Mouse (Mus musculus) heart, postnatal 0 days (tissue): ENCODE data around the gene Amt. TPM values are rescaled to one million over a fixed set of nuclear protein-coding genes. Genes with fewer than 3 reads are reported as not detected.
A peak's percentile ranks its signal among the peaks of the same experiment; 100 is the strongest.

Experiments used
- ATAC-seq: fragments of 200-750 bp; cut with Nextera tagmentation; 2 replicates; pipeline ENCODE4 v1.8.0; 2017; ENCODE audit warnings: low read depth, moderate number of reproducible peaks, moderate library complexity; ENCODE audit not compliant: insufficient read depth
- DNase-seq: peaks from one replicate; pipeline ENCODE4 v3.0.0-alpha.2; 2016; ENCODE audit warnings: low spot score
- H3K27ac ChIP-seq: fragments of 300-500 bp; sonication (generic); 2 replicates; pipeline ENCODE4 v1.5.1; 2014; ENCODE audit warnings: low read depth, mild to moderate bottlenecking
- H3K27me3 ChIP-seq: fragments of 300-500 bp; sonication (generic); 2 replicates; pipeline ENCODE4 v1.6.1; 2014; ENCODE audit warnings: low read length, mixed read lengths; ENCODE audit not compliant: control insufficient read depth, insufficient read depth
- H3K36me3 ChIP-seq: fragments of 300-500 bp; sonication (generic); replicated peaks from 2 replicates; pipeline ENCODE4 v1.6.1; 2014; ENCODE audit warnings: low read length, mixed read lengths; ENCODE audit not compliant: control insufficient read depth, insufficient read depth
- H3K4me1 ChIP-seq: fragments of 300-500 bp; sonication (generic); 2 replicates; pipeline ENCODE4 v1.6.1; 2014; ENCODE audit warnings: antibody characterized with exemption; ENCODE audit not compliant: control insufficient read depth, insufficient read depth
- H3K4me2 ChIP-seq: fragments of 300-500 bp; sonication (generic); 2 replicates; pipeline ENCODE4 v1.6.1; 2014; ENCODE audit warnings: low read depth, mild to moderate bottlenecking, low read length, moderate library complexity
- H3K4me3 ChIP-seq: fragments of 300-500 bp; sonication (generic); 2 replicates; pipeline ENCODE4 v1.5.1; 2014; ENCODE audit warnings: low read depth, low read length
- H3K9ac ChIP-seq: fragments of 300-500 bp; sonication (generic); replicated peaks from 2 replicates; pipeline ENCODE4 v1.6.1; 2014; ENCODE audit warnings: low read depth, low read length, mixed read lengths
- H3K9me3 ChIP-seq: fragments of 300-500 bp; sonication (generic); replicated peaks from 2 replicates; pipeline ENCODE4 v1.6.1; 2016; ENCODE audit warnings: low read length; ENCODE audit not compliant: control insufficient read depth
- CTCF ChIP-seq: IDR thresholded peaks from 2 replicates; pipeline ENCODE4 v1.5.1; 2016; ENCODE audit warnings: antibody characterized with exemption, control low read depth, low read depth
- EP300 ChIP-seq: IDR thresholded peaks from 2 replicates; pipeline ENCODE4 v1.6.1; 2016; ENCODE audit warnings: antibody characterized with exemption, low read depth
- WGBS: fragments of 180-500 bp; shearing (Covaris S2); extraction: QIAGEN DNeasy Blood & Tissue Kit; methylation state at CpG from one replicate; pipeline ENCODE4 v1.1.7; 2014; 5-methylcytosine and 5-hydroxymethylcytosine counted together
- polyA plus RNA-seq: library from polyadenylated mRNA; unstranded; fragments of >200 nt; fragmentation: Nextera tagmentation; extraction: Ambion mirVana; gene quantifications from 2 replicates; pipeline ENCODE4 v1.2.1, GENCODE M21; 2015
- total RNA-seq: library from RNA; depleted of rRNA; stranded (reverse); fragments of >200 nt; gene quantifications from 2 replicates; pipeline ENCODE4 v1.2.3, GENCODE M21; 2014; ENCODE audit warnings: low replicate concordance

Amt gene
- total and polyA plus RNA-seq, 2 experiments from 2014 or later: 3.7 to 5.4 TPM

- Histone ChIP-seq H3K27me3 (no peaks in the 10 kb centered on the region), H3K27ac (no peak overlapping the region), H3K36me3 (0 out of 2 replicates have a peak, but pooled peaks cover 8% of the 10 kb centered on the region), H3K4me3 (no peak overlapping the region), H3K4me2 (no peak overlapping the region), H3K4me1 (peaks cover 6% of the 10 kb centered on the region; the same call in 1 of the 2 replicates), H3K9me3 (no peaks in the 10 kb centered on the region), H3K9ac (no peak overlapping the region; the same call in 1 of the 2 replicates)
- TF ChIP-seq CTCF (no peak), EP300 (no peak)
- 60% methylated on average over 2 of the region's 2 CpGs for WGBS
- no peak for DNase-seq
- ATAC-seq: no peak
Measured at GRCm38 (mm10) chr9:108289347-108289746, 7.3 kb upstream of the Amt start.

GRCm38 (mm10) chr9:108290016-108290750 lies 6.5 kb upstream of the Amt start, which contains the start of gene Nicn1:
Gene Nicn1 (plus strand): TSS chr9:108290429.
- 0 out of 2 replicates have a peak, but pooled peaks cover 17% of the 10 kb centered on the region for H3K36me3 ChIP-seq
- DNase-seq: peak; percentile 99
- WGBS: 1% methylated on average over 32 of the region's 32 CpGs
- peak; percentile 99 for ATAC-seq
- H3K9ac ChIP-seq: peak within 1 kb of the TSS; percentile 44; the same call in 1 of the 2 replicates
- H3K4me3 ChIP-seq: peak within 1 kb of the TSS; percentile 57
- peak within 1 kb of the TSS; percentile 75 for H3K4me2 ChIP-seq
- peaks cover 6% of the 10 kb centered on the region; the same call in 1 of the 2 replicates for H3K4me1 ChIP-seq
- no peaks in the 10 kb centered on the region for H3K27me3 ChIP-seq
- peak within 1 kb of the TSS; percentile 67 for H3K27ac ChIP-seq
- TF ChIP-seq EP300 (no peak), CTCF (no peak)
- no peaks in the 10 kb centered on the region for H3K9me3 ChIP-seq

- TF ChIP-seq EP300: no peak
- TF ChIP-seq CTCF: no peak
- Histone ChIP-seq H3K36me3 (peaks cover 21% of the 10 kb centered on the region), H3K4me3 (peak overlapping the region; percentile 57), H3K27ac (peak overlapping the region; percentile 13; the same call in 1 of the 2 replicates), H3K4me1 (peaks cover 6% of the 10 kb centered on the region; the same call in 1 of the 2 replicates), H3K9ac (0 out of 2 replicates have a peak overlapping the region, but pooled peaks have one; percentile 44), H3K9me3 (no peaks in the 10 kb centered on the region), H3K4me2 (peak overlapping the region; percentile 75), H3K27me3 (no peaks in the 10 kb centered on the region)
- WGBS: 43% methylated on average over 6 of the region's 6 CpGs
- DNase-seq (no peak), ATAC-seq (no peak)
Measured at GRCm38 (mm10) chr9:108290773-108291172, 5.9 kb upstream of the Amt start.

GRCm38 (mm10) chr9:108301853-108302252 lies 5.2 kb downstream of the Amt start:
- Histone ChIP-seq H3K4me2 (no peak overlapping the region), H3K4me1 (peaks cover 9% of the 10 kb centered on the region), H3K27ac (no peak overlapping the region), H3K27me3 (no peaks in the 10 kb centered on the region), H3K9ac (no peak overlapping the region), H3K4me3 (no peak overlapping the region), H3K9me3 (no peaks in the 10 kb centered on the region), H3K36me3 (peaks cover 23% of the 10 kb centered on the region)
- 78% methylated on average over 3 of the region's 3 CpGs for WGBS
- ATAC-seq: no peak
- TF ChIP-seq EP300: no peak
- TF ChIP-seq CTCF: no peak
- DNase-seq: no peak

- no peak for TF ChIP-seq EP300
- TF ChIP-seq CTCF: no peak
- peak overlapping the region; percentile 96 for H3K27ac ChIP-seq
- peaks cover 23% of the 10 kb centered on the region for H3K36me3 ChIP-seq
- 0 out of 2 replicates have a peak overlapping the region, but pooled peaks have one; percentile 92 for H3K9ac ChIP-seq
- peak overlapping the region; percentile 88 for H3K4me3 ChIP-seq
- no peak for ATAC-seq
- H3K9me3 ChIP-seq: no peaks in the 10 kb centered on the region
- H3K4me2 ChIP-seq: peak overlapping the region; percentile 93
- no peak for DNase-seq
- no peaks in the 10 kb centered on the region for H3K27me3 ChIP-seq
- peaks cover 19% of the 10 kb centered on the region for H3K4me1 ChIP-seq
- 28% methylated on average over 4 of the region's 4 CpGs for WGBS
Measured at GRCm38 (mm10) chr9:108304716-108305115, 8.1 kb downstream of the Amt start.
